Mouse (Mus musculus) testis, adult 2 months (tissue): ENCODE measurements around the gene Tmem169.

Source experiments
- CTCF ChIP-seq: fragments of 200-500 bp; IDR thresholded peaks from 2 replicates; pipeline ENCODE4 v1.5.1; 2012; ENCODE audit warnings: low read depth, mild to moderate bottlenecking, inconsistent platforms, low read length, moderate library complexity; ENCODE audit not compliant: control insufficient read depth, insufficient read depth, insufficient replicate concordance
- POLR2A ChIP-seq: fragments of 200-500 bp; IDR thresholded peaks from 2 replicates; pipeline ENCODE4 v1.6.1; 2012; ENCODE audit warnings: low read depth, mild to moderate bottlenecking, inconsistent platforms, low read length, moderate library complexity; ENCODE audit not compliant: control insufficient read depth

DNA sequence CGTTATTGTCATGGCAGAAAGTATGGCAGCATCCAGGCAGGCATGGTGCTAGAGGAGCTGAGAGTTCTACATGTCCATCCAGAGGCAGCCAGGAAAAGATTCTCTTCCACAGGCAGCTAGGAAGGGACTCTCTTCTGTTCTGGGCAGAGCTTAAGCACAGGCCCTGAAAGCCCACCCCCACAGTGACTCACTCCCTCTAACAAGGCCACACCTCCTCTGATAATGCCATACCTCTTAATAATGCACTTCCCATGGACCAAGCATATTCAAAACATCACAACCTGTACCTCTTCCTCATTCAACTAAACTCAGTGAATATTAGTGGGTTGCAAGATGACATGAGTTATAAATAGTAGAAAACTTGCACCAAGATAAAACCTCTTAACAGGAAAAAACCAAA lies 32.4 kb upstream of the Tmem169 start:
- TF ChIP-seq CTCF (no peak), POLR2A (no peak)
